ENCODE assay signal across 12 mouse cellular contexts in genomic region chr13:42549021-42549559, GRCm38 (mm10).
DNase-seq lines count a peak whose midpoint lies in the region; ATAC-seq and TF ChIP-seq lines count a peak whose summit lies in the region.
"Had no signal": no experiment of that assay in that cellular context is flagged by ENCODE, and none has a peak within 500 bp of the region (broad histone marks: within the 10 kb centered on the region; RNA-seq: fewer than 3 reads in every experiment).

No protein-coding gene starts in this region.

- no peak for TF ChIP-seq EP300 in heart, postnatal 0 days (IDR thresholded peaks at IDR 0.05; ENCODE audit: low read depth)

- no peak overlapping the region for H3K9ac ChIP-seq in limb, embryonic 14.5 days (ENCODE audit: low read depth, low read length, severe bottlenecking)
- H3K9ac ChIP-seq in heart, postnatal 0 days (replicated peaks; ENCODE audit: low read depth, low read length) = no peak overlapping the region
- no peak overlapping the region for H3K9ac ChIP-seq in midbrain, embryonic 13.5 days (replicated peaks)
- H3K9ac ChIP-seq: hindbrain, embryonic 13.5 days; liver, embryonic 15.5 days had no signal

- H3K4me3 ChIP-seq in limb, embryonic 14.5 days (replicated peaks; ENCODE audit: low read length) = no peak overlapping the region
- H3K4me3 ChIP-seq in limb, embryonic 10.5 days = no peak overlapping the region
- no peak overlapping the region for H3K4me3 ChIP-seq in heart, postnatal 0 days (ENCODE audit: low read depth, low read length)
- no peak overlapping the region for H3K4me3 ChIP-seq in midbrain, embryonic 10.5 days
- H3K4me3 ChIP-seq in midbrain, embryonic 13.5 days (replicated peaks) = no peak overlapping the region
- H3K4me3 ChIP-seq: forebrain, embryonic 10.5 days; hindbrain, embryonic 13.5 days; liver, embryonic 15.5 days had no signal

- TF ChIP-seq CTCF in heart, postnatal 0 days (IDR thresholded peaks at IDR 0.05; ENCODE audit: low read depth) = no peak

- no peaks in the 10 kb centered on the region for H3K9me3 ChIP-seq in limb, embryonic 14.5 days (ENCODE audit: control insufficient read depth, low read length)
- no peaks in the 10 kb centered on the region for H3K9me3 ChIP-seq in limb, embryonic 10.5 days (replicated peaks)
- H3K9me3 ChIP-seq in heart, postnatal 0 days (replicated peaks; ENCODE audit: control insufficient read depth, low read length) = no peaks in the 10 kb centered on the region
- no peaks in the 10 kb centered on the region for H3K9me3 ChIP-seq in midbrain, embryonic 10.5 days (replicated peaks)
- no peaks in the 10 kb centered on the region for H3K9me3 ChIP-seq in midbrain, embryonic 13.5 days
- H3K9me3 ChIP-seq: forebrain, embryonic 10.5 days; hindbrain, embryonic 13.5 days; liver, embryonic 15.5 days had no signal

- WGBS in limb, embryonic 14.5 days = 62% methylated on average over 5 of the region's 5 CpGs
- WGBS in limb, embryonic 10.5 days = 83% methylated on average over 5 of the region's 5 CpGs
- 12% methylated on average over 5 of the region's 5 CpGs for WGBS in heart, postnatal 0 days
- 80% methylated on average over 5 of the region's 5 CpGs for WGBS in midbrain, embryonic 10.5 days
- WGBS in midbrain, embryonic 13.5 days = 75% methylated on average over 5 of the region's 5 CpGs

- no peaks in the 10 kb centered on the region for H3K4me1 ChIP-seq in limb, embryonic 14.5 days (ENCODE audit: control insufficient read depth, insufficient read depth, low read length)
- H3K4me1 ChIP-seq in limb, embryonic 10.5 days = peaks cover 12% of the 10 kb centered on the region
- H3K4me1 ChIP-seq in heart, postnatal 0 days (ENCODE audit: control insufficient read depth, insufficient read depth) = peaks cover 19% of the 10 kb centered on the region
- no peaks in the 10 kb centered on the region for H3K4me1 ChIP-seq in midbrain, embryonic 10.5 days
- no peaks in the 10 kb centered on the region for H3K4me1 ChIP-seq in midbrain, embryonic 13.5 days (replicated peaks)
- H3K4me1 ChIP-seq: forebrain, embryonic 10.5 days; hindbrain, embryonic 13.5 days; liver, embryonic 15.5 days had no signal

- TF ChIP-seq POLR2A in limb, embryonic 14.5 days (IDR thresholded peaks at IDR 0.05; ENCODE audit: borderline replicate concordance, extremely low read depth, insufficient read depth, insufficient read length) = no peak

- no peak for ATAC-seq in limb, embryonic 14.5 days (ENCODE audit: low FRiP score, low read depth)
- peak; percentile 58; the same call in 1 of the 2 replicates for ATAC-seq in heart, postnatal 0 days (ENCODE audit: insufficient read depth, low read depth)
- no peak for ATAC-seq in midbrain, embryonic 13.5 days

- H3K36me3 ChIP-seq in limb, embryonic 14.5 days (ENCODE audit: control insufficient read depth, insufficient read depth, low read length) = no peaks in the 10 kb centered on the region
- H3K36me3 ChIP-seq in limb, embryonic 10.5 days = no peaks in the 10 kb centered on the region
- H3K36me3 ChIP-seq in heart, postnatal 0 days (replicated peaks; ENCODE audit: control insufficient read depth, insufficient read depth, low read length) = no peaks in the 10 kb centered on the region
- H3K36me3 ChIP-seq in midbrain, embryonic 10.5 days = no peaks in the 10 kb centered on the region
- H3K36me3 ChIP-seq in midbrain, embryonic 13.5 days = no peaks in the 10 kb centered on the region
- H3K36me3 ChIP-seq: forebrain, embryonic 10.5 days; hindbrain, embryonic 13.5 days; liver, embryonic 15.5 days had no signal

- no peaks in the 10 kb centered on the region for H3K27me3 ChIP-seq in limb, embryonic 14.5 days (ENCODE audit: control insufficient read depth, insufficient read depth, low read length)
- H3K27me3 ChIP-seq in limb, embryonic 10.5 days (ENCODE audit: low read depth, poor library complexity, severe bottlenecking) = no peaks in the 10 kb centered on the region
- H3K27me3 ChIP-seq in heart, postnatal 0 days (ENCODE audit: control insufficient read depth, insufficient read depth, low read length) = no peaks in the 10 kb centered on the region
- H3K27me3 ChIP-seq in midbrain, embryonic 10.5 days (ENCODE audit: low read depth, poor library complexity, severe bottlenecking) = no peaks in the 10 kb centered on the region
- no peaks in the 10 kb centered on the region for H3K27me3 ChIP-seq in midbrain, embryonic 13.5 days
- H3K27me3 ChIP-seq: hindbrain, embryonic 13.5 days; liver, embryonic 15.5 days had no signal

- no peak overlapping the region for H3K27ac ChIP-seq in limb, embryonic 14.5 days (replicated peaks; ENCODE audit: low read depth, low read length)
- no peak overlapping the region for H3K27ac ChIP-seq in limb, embryonic 10.5 days
- H3K27ac ChIP-seq in heart, postnatal 0 days (ENCODE audit: low read depth) = peak overlapping the region; percentile 52
- H3K27ac ChIP-seq in midbrain, embryonic 10.5 days (replicated peaks) = no peak overlapping the region
- H3K27ac ChIP-seq in midbrain, embryonic 13.5 days = no peak overlapping the region
- H3K27ac ChIP-seq: forebrain, embryonic 10.5 days; hindbrain, embryonic 13.5 days; liver, embryonic 15.5 days had no signal

- DNase-seq in limb, embryonic 14.5 days (ENCODE audit: low spot score) = peak; percentile 45
- DNase-seq in limb, embryonic 10.5 days (ENCODE audit: low spot score) = no peak
- DNase-seq in adrenal gland, postnatal 25 days = peak; percentile 9
- peak; percentile 74 for DNase-seq in heart, postnatal 0 days (ENCODE audit: low spot score)
- DNase-seq in lung, postnatal 4 days = peak; percentile 8 to 28
- no peak for DNase-seq in midbrain, embryonic 10.5 days (ENCODE audit: low spot score)
- no peak for DNase-seq in testis, postnatal 14 days (ENCODE audit: low spot score)
- DNase-seq: cerebellum, adult 11 months had no signal

- H3K4me2 ChIP-seq in limb, embryonic 14.5 days (replicated peaks; ENCODE audit: low read depth, low read length, severe bottlenecking) = no peak overlapping the region
- no peak overlapping the region for H3K4me2 ChIP-seq in heart, postnatal 0 days (ENCODE audit: low read depth, low read length)
- H3K4me2 ChIP-seq in midbrain, embryonic 13.5 days (replicated peaks) = no peak overlapping the region
- H3K4me2 ChIP-seq: hindbrain, embryonic 13.5 days; liver, embryonic 15.5 days had no signal

Comparison
In these comparisons a context has a peak if more than half of its experiments do, and no peak if none do; other contexts are left out.
1. DNase-seq: peak in limb, embryonic 14.5 days (single experiment), adrenal gland, postnatal 25 days (single experiment), heart, postnatal 0 days (single experiment) and lung, postnatal 4 days (2 of 2); none in limb, embryonic 10.5 days (single experiment), midbrain, embryonic 10.5 days (single experiment) and testis, postnatal 14 days (single experiment).